Mouse (Mus musculus) lung, adult 2 months (tissue): ENCODE results near the gene Gpx4.

Experiments used
- CTCF ChIP-seq: fragments of 200-500 bp; IDR thresholded peaks from 2 replicates; pipeline ENCODE4 v1.5.1; 2011; ENCODE audit warnings: mild to moderate bottlenecking, low read length, control low read depth; ENCODE audit not compliant: insufficient read depth
- POLR2A ChIP-seq: fragments of 200-500 bp; IDR thresholded peaks from 2 replicates; pipeline ENCODE4 v1.6.1; 2011; ENCODE audit warnings: low read depth, mild to moderate bottlenecking, control low read depth, low read length, borderline replicate concordance; ENCODE audit errors: extremely low read depth

- TF ChIP-seq CTCF (no peak), POLR2A (no peak)
Observed at GRCm38 (mm10) chr10:80091527-80091926, 44.6 kb downstream of the Gpx4 start.
